Mouse (Mus musculus) G1E (cell line): ENCODE results near the gene Dnajc16. TPM values are rescaled to one million over a fixed set of nuclear protein-coding genes. Genes with fewer than 3 reads are reported as not detected.
A peak's percentile ranks its signal among the peaks of the same experiment; 100 is the strongest.

Experiments
- ATAC-seq: 2 replicates; pipeline ENCODE4 v1.8.0; 2016; ENCODE audit warnings: mild to moderate bottlenecking; ENCODE audit not compliant: insufficient number of reproducible peaks, poor library complexity, low FRiP score, severe bottlenecking; ENCODE audit errors: extremely low read depth
- DNase-seq: peaks from one replicate; pipeline ENCODE4 v3.0.0; 2012; ENCODE audit warnings: low spot score
- H3K27me3 ChIP-seq: 2 replicates; pipeline ENCODE4 v1.6.1; 2012; ENCODE audit warnings: mild to moderate bottlenecking, low read length, inconsistent platforms; ENCODE audit not compliant: insufficient read depth
- H3K36me3 ChIP-seq: replicated peaks from 2 replicates; pipeline ENCODE3; 2012; ENCODE audit warnings: mild to moderate bottlenecking, inconsistent platforms
- H3K4me1 ChIP-seq: 2 replicates; pipeline ENCODE4 v1.6.1; 2012; ENCODE audit warnings: low read depth, low read length, inconsistent platforms, mixed read lengths; ENCODE audit not compliant: insufficient read depth
- H3K4me3 ChIP-seq: 2 replicates; pipeline ENCODE4 v1.5.1; 2012; ENCODE audit warnings: low read depth, mild to moderate bottlenecking, inconsistent platforms, low read length, moderate library complexity, mixed read lengths
- H3K9me3 ChIP-seq: replicated peaks from 2 replicates; pipeline ENCODE4 v1.6.1; 2012; ENCODE audit warnings: inconsistent platforms
- CTCF ChIP-seq: IDR thresholded peaks from 2 replicates; pipeline ENCODE4 v1.5.1; 2012; ENCODE audit warnings: low read depth, low read length, inconsistent platforms, mixed read lengths
- GATA1 ChIP-seq: IDR thresholded peaks from 2 replicates; pipeline ENCODE4 v1.6.1; 2012; ENCODE audit warnings: borderline replicate concordance, low read length, inconsistent platforms, mixed read lengths
- GATA2 ChIP-seq: IDR thresholded peaks from 2 replicates; pipeline ENCODE4 v1.6.1; 2012; ENCODE audit warnings: low read depth, low read length, inconsistent platforms, borderline replicate concordance
- POLR2AphosphoS5 ChIP-seq: IDR thresholded peaks from 2 replicates; pipeline ENCODE4 v1.6.1; 2012; ENCODE audit warnings: low read depth, low read length, inconsistent platforms; ENCODE audit not compliant: insufficient replicate concordance
- TAL1 ChIP-seq: conservative IDR thresholded peaks from 2 replicates; pipeline ENCODE4 v1.6.1; 2012; ENCODE audit warnings: low read depth, low read length, inconsistent platforms, mixed read lengths
- polyA plus RNA-seq: library from polyadenylated mRNA; stranded (reverse); fragments of >175 nt; gene quantifications from 2 replicates; pipeline ENCODE4 v1.2.3, GENCODE M21; 2012
- total RNA-seq, 2 experiments: library from RNA; stranded (forward) in 1 of 2; stranded (reverse) in 1 of 2; fragments of 200-1000 nt in 1 of 2; fragments of >200 nt in 1 of 2; fragmentation: Nextera tagmentation in 1 of 2; gene quantifications; 2 replicates each; pipeline ENCODE4 v1.2.3; 2014 to 2017

Gene Dnajc16
- total and polyA plus RNA-seq, 3 experiments = 2.9 to 10.6 (median 9.9) TPM

DNA sequence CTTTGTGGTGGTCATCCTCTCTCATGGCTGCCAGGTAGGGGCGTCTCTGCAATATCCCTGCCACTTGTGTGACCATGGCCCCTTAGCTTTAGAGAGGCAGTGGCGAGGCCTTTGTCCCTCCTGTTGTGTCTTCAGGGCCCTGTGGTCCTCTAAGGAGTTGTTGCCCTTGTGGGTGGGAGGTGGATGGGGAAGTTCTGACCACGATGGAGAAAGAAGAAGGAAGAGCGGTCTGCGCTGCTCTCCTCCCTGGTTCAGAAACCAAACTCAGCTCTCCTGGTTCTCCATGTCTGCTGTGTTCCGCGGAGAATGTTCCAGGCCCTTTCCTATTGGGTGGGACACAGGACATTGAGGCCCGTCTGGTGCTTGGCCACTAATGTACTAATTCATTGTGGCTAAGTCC, 15.2 kb upstream of the Dnajc16 start:
- peaks cover 12% of the 10 kb centered on the region for H3K4me1 ChIP-seq
- DNase-seq = no peak
- H3K27me3 ChIP-seq = no peaks in the 10 kb centered on the region
- H3K36me3 ChIP-seq = peaks cover 78% of the 10 kb centered on the region
- H3K9me3 ChIP-seq = no peaks in the 10 kb centered on the region
- TF ChIP-seq CTCF = no peak
- no peak for TF ChIP-seq POLR2AphosphoS5
- no peak for TF ChIP-seq GATA1
- no peak for TF ChIP-seq GATA2
- no peak for TF ChIP-seq TAL1
- H3K4me3 ChIP-seq = no peak overlapping the region
- no peak for ATAC-seq

DNA sequence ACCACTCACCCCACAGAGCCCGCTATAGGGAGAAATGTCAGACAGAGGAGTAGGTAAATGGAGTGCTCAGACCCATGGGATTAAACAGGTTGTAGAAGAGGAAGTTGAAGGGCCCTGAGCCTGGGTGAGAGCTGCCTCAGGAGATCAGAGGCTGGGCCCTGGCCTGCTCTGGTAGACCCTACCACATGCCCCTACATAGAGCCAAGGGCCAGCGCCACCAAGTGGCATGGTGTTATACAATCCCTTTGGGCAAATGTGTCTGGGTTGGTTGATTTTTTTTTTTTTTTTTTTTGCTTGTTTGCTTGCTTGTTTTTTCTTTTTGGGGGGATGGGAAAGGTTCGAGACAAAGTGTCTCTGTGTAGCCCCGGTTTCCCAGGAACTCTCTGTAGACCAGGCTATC, 13.4 kb upstream of the Dnajc16 start:
- no peak for ATAC-seq
- H3K36me3 ChIP-seq = peaks cover 61% of the 10 kb centered on the region
- peak; percentile 31 for DNase-seq

DNA sequence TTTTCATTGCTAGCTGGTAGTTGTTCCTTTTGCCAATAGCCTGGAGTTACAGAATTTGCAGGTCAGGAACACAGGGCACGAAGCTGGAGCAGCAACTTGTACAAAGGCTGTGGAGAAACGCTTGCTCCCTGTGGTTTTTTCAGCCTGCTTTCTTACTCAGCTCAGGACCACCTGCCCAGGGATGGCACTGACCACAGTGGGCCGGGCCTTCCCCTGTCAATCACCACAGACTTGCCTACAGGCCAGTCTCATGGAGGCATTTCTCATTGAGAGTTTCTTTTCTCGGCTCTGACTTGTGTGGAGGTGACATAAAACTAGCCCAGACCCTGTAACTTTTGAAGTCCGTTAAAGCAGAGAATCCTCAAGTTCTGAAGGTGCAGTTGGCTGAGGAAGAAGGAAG, 6.8 kb upstream of the Dnajc16 start:
- no peak for TF ChIP-seq POLR2AphosphoS5
- no peak for TF ChIP-seq GATA2
- no peak for TF ChIP-seq GATA1
- no peak for TF ChIP-seq TAL1
- no peak for TF ChIP-seq CTCF
- Histone ChIP-seq H3K36me3 (peaks cover 32% of the 10 kb centered on the region), H3K27me3 (no peaks in the 10 kb centered on the region), H3K4me1 (peaks cover 26% of the 10 kb centered on the region), H3K9me3 (no peaks in the 10 kb centered on the region), H3K4me3 (no peak overlapping the region)
- ATAC-seq (no peak), DNase-seq (no peak)

More for the DNA sequence above, 13.4 kb upstream of the Dnajc16 start:
- no peak overlapping the region for H3K4me3 ChIP-seq
- no peaks in the 10 kb centered on the region for H3K9me3 ChIP-seq
- H3K27me3 ChIP-seq = no peaks in the 10 kb centered on the region
- no peak for TF ChIP-seq GATA2
- TF ChIP-seq POLR2AphosphoS5 = no peak
- TF ChIP-seq TAL1 = no peak
- TF ChIP-seq GATA1 = no peak
- TF ChIP-seq CTCF = no peak
- H3K4me1 ChIP-seq = peaks cover 9% of the 10 kb centered on the region

DNA sequence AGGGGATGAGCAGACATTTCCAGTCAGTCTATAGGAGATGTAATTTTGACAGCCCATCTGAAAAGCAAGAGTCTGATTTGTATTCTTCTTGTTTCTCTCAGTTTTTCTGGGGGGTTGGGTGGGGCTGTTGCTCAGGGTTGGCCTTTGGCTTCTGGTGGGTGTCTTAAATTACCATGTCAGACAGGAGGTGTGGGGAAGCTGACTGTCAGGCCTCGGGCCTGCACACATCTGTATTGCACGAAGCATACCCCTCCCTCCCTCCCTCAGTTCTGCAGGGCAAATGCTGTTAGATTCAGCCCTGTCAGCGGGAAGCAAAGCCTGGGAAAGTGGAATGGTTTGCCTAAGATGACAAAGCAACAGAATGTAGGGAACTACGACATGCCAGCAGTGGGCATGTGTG, 6.2 kb upstream of the Dnajc16 start:
- Histone ChIP-seq H3K27me3 (no peaks in the 10 kb centered on the region), H3K36me3 (peaks cover 32% of the 10 kb centered on the region), H3K4me3 (no peak overlapping the region), H3K4me1 (peaks cover 32% of the 10 kb centered on the region), H3K9me3 (no peaks in the 10 kb centered on the region)
- DNase-seq (no peak), ATAC-seq (no peak)
- TF ChIP-seq GATA2 = no peak
- no peak for TF ChIP-seq TAL1
- TF ChIP-seq CTCF = no peak
- TF ChIP-seq GATA1 = no peak
- no peak for TF ChIP-seq POLR2AphosphoS5

DNA sequence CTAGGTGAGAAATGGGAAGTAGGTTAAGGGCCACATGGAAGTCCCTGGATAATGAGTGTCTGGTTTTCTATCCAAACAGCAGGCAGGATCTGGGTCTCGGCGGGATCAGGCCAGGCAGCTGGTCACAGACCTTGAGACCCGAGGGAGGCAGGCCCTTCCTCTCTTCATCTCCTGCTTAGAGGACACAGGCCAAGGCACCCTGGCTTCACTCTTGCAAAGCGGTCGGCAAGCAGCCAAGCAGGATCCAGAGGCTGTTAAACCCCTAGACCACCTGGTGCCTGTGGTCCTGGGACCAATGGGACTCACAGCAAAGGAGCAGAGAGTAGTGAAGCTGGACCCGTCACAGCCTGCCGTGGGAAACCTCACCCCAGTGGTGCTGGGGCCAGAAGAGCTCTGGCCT, 5.6 kb upstream of the Dnajc16 start:
- no peak for ATAC-seq
- TF ChIP-seq CTCF = no peak
- TF ChIP-seq TAL1 = no peak
- H3K4me1 ChIP-seq = peaks cover 38% of the 10 kb centered on the region

DNA sequence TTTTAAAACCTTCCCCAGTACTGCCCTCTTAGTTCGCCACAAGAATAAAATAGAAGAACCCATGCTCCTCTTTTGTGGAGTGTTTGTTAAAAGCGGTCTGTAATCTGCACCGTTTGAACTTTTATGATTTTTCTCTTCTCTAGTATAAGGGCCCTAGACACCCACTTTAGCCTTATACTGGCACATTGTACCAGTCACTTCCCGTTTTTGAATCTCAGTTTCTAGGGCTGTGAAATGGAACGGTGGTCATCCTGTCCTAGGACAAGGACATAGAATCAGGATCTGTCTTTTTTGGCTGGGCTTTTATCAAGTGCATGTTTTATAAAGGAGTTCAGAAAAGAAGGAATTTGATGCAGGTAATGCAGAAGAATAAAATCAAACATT, 3.4 kb upstream of the Dnajc16 start:
- TF ChIP-seq POLR2AphosphoS5 (no peak), GATA1 (no peak), CTCF (no peak), TAL1 (no peak), GATA2 (no peak)
- ATAC-seq (no peak), DNase-seq (no peak)
- Histone ChIP-seq H3K4me1 (peaks cover 53% of the 10 kb centered on the region), H3K27me3 (no peaks in the 10 kb centered on the region), H3K4me3 (peak overlapping the region; percentile 81), H3K36me3 (peaks cover 32% of the 10 kb centered on the region), H3K9me3 (no peaks in the 10 kb centered on the region)

More for the DNA sequence above, 5.6 kb upstream of the Dnajc16 start:
- no peaks in the 10 kb centered on the region for H3K9me3 ChIP-seq
- peaks cover 32% of the 10 kb centered on the region for H3K36me3 ChIP-seq
- H3K4me3 ChIP-seq = no peak overlapping the region
- DNase-seq = no peak
- no peaks in the 10 kb centered on the region for H3K27me3 ChIP-seq
